Mouse (Mus musculus) liver, postnatal 0 days (tissue): ENCODE results near the gene Slc10a1. TPM values are rescaled to one million over a fixed set of nuclear protein-coding genes. Genes with fewer than 3 reads are reported as not detected.
"Not testable (repeated sequence)": the region's sequence is repeated elsewhere in the genome, so short reads cannot be mapped to it uniquely, and the experiment has no call there.

Experiments used
- ATAC-seq: fragments of 200-750 bp; cut with Nextera tagmentation; 2 replicates; pipeline ENCODE4 v1.8.0; 2017; ENCODE audit warnings: mild to moderate bottlenecking, moderate library complexity
- DNase-seq: peaks from one replicate; pipeline ENCODE4 v3.0.0-alpha.2; 2016
- H3K27ac ChIP-seq: fragments of 300-500 bp; sonication (generic); 2 replicates; pipeline ENCODE4 v1.5.1; 2014; ENCODE audit warnings: antibody characterized with exemption, moderate library complexity, mild to moderate bottlenecking, low read depth
- H3K27me3 ChIP-seq: fragments of 300-500 bp; sonication (generic); 2 replicates; pipeline ENCODE4 v1.6.1; 2014; ENCODE audit warnings: low read length, control low read depth, mixed read lengths; ENCODE audit not compliant: insufficient read depth
- H3K36me3 ChIP-seq: fragments of 300-500 bp; sonication (generic); replicated peaks from 2 replicates; pipeline ENCODE4 v1.6.1; 2014; ENCODE audit warnings: mild to moderate bottlenecking, control low read depth, low read length, moderate library complexity, mixed read lengths; ENCODE audit not compliant: insufficient read depth
- H3K4me1 ChIP-seq: fragments of 300-500 bp; sonication (generic); 2 replicates; pipeline ENCODE4 v1.6.1; 2014; ENCODE audit warnings: antibody characterized with exemption, mild to moderate bottlenecking, control low read depth; ENCODE audit not compliant: insufficient read depth
- H3K4me2 ChIP-seq: fragments of 300-500 bp; sonication (generic); 2 replicates; pipeline ENCODE4 v1.6.1; 2014; ENCODE audit warnings: low read depth, mild to moderate bottlenecking, low read length, moderate library complexity, mixed read lengths
- H3K4me3 ChIP-seq: fragments of 300-500 bp; sonication (generic); 2 replicates; pipeline ENCODE4 v1.5.1; 2014; ENCODE audit warnings: low read depth, low read length
- H3K9ac ChIP-seq: fragments of 300-500 bp; sonication (generic); replicated peaks from 2 replicates; pipeline ENCODE4 v1.6.1; 2014; ENCODE audit warnings: mild to moderate bottlenecking, moderate library complexity
- H3K9me3 ChIP-seq: fragments of 300-500 bp; sonication (generic); 2 replicates; pipeline ENCODE4 v1.6.1; 2016; ENCODE audit warnings: mild to moderate bottlenecking, control low read depth, low read length, mixed read lengths
- CTCF ChIP-seq: sonication (generic); IDR thresholded peaks from 2 replicates; pipeline ENCODE4 v1.5.1; 2016; ENCODE audit warnings: antibody characterized with exemption, low read depth
- EP300 ChIP-seq: IDR thresholded peaks from 2 replicates; pipeline ENCODE4 v1.6.1; 2016; ENCODE audit warnings: antibody characterized with exemption, low read depth, mild to moderate bottlenecking
- WGBS: fragments of 180-500 bp; shearing (Covaris S2); extraction: QIAGEN DNeasy Blood & Tissue Kit; methylation state at CpG from one replicate; pipeline ENCODE4 v1.1.7; 2014; ENCODE audit not compliant: insufficient replicate concordance; 5-methylcytosine and 5-hydroxymethylcytosine counted together
- polyA plus RNA-seq: library from polyadenylated mRNA; unstranded; fragments of >200 nt; fragmentation: Nextera tagmentation; extraction: Ambion mirVana; gene quantifications from 2 replicates; pipeline ENCODE4 v1.2.1, GENCODE M21; 2015

Slc10a1 gene
- polyA plus RNA-seq, 1 experiment from 2014 or later = 502 TPM

- Histone ChIP-seq H3K4me2 (peak overlapping the region; percentile 80), H3K27ac (peak overlapping the region; percentile 99), H3K4me3 (peak overlapping the region; percentile 96), H3K4me1 (peaks cover 24% of the 10 kb centered on the region), H3K36me3 (peaks cover 37% of the 10 kb centered on the region), H3K27me3 (no peaks in the 10 kb centered on the region), H3K9me3 (no peaks in the 10 kb centered on the region), H3K9ac (peak overlapping the region; percentile 100)
- WGBS = under 1% methylated on average over 40 of the region's 47 CpGs
- peak; percentile 91 for ATAC-seq
- TF ChIP-seq EP300 (no peak), CTCF (no peak)
- peak; percentile 98 for DNase-seq
Measured at GRCm38 (mm10) chr12:80945996-80946355, 22.5 kb downstream of the Slc10a1 start.

- Histone ChIP-seq H3K4me1 (peaks cover 27% of the 10 kb centered on the region), H3K27ac (peak within 1 kb of the TSS; percentile 99), H3K36me3 (peaks cover 31% of the 10 kb centered on the region), H3K9ac (peak within 1 kb of the TSS; percentile 100), H3K9me3 (no peaks in the 10 kb centered on the region), H3K4me2 (peak within 1 kb of the TSS; percentile 80), H3K4me3 (peak within 1 kb of the TSS; percentile 96), H3K27me3 (no peaks in the 10 kb centered on the region)
- ATAC-seq (peak; percentile 77), DNase-seq (peak; percentile 99)
- TF ChIP-seq EP300 = peak; percentile 69; the same call in 1 of the 2 replicates
- peak; percentile 58 for TF ChIP-seq CTCF
- under 1% methylated on average over 45 of the region's 57 CpGs for WGBS
Measured at GRCm38 (mm10) chr12:80945334-80945995, 23.0 kb downstream of the Slc10a1 start, which contains the start of gene Srsf5. TSS of gene Srsf5 (plus strand) at chr12:80945504.

GRCm38 (mm10) chr12:80944963-80945333 lies 23.6 kb downstream of the Slc10a1 start:
- H3K9me3 ChIP-seq, DNase-seq, H3K27me3 ChIP-seq: not testable (repeated sequence)
- Histone ChIP-seq H3K9ac (peak overlapping the region; percentile 100), H3K4me2 (peak overlapping the region; percentile 63), H3K27ac (peak overlapping the region; percentile 99), H3K4me3 (peak overlapping the region; percentile 96), H3K36me3 (peaks cover 30% of the 10 kb centered on the region), H3K4me1 (peaks cover 27% of the 10 kb centered on the region)
- under 1% methylated on average over 9 of the region's 9 CpGs for WGBS
- ATAC-seq = peak; percentile 18; the same call in 1 of the 2 replicates

- peak overlapping the region; percentile 99 for H3K27ac ChIP-seq
- TF ChIP-seq CTCF (no peak), EP300 (peak; percentile 49; the same call in 1 of the 2 replicates)
- peaks cover 26% of the 10 kb centered on the region for H3K36me3 ChIP-seq
- ATAC-seq (no peak), DNase-seq (no peak)
- peaks cover 31% of the 10 kb centered on the region for H3K4me1 ChIP-seq
- no peaks in the 10 kb centered on the region for H3K27me3 ChIP-seq
- H3K4me2 ChIP-seq = peak overlapping the region; percentile 63; the same call in 1 of the 2 replicates
- WGBS = 62% methylated on average over 4 of the region's 4 CpGs
- no peak overlapping the region; the same call in 1 of the 2 replicates for H3K4me3 ChIP-seq
- H3K9ac ChIP-seq = peak overlapping the region; percentile 100; the same call in 1 of the 2 replicates
- no peaks in the 10 kb centered on the region for H3K9me3 ChIP-seq
Measured at GRCm38 (mm10) chr12:80944204-80944603, 24.3 kb downstream of the Slc10a1 start.

- H3K9ac ChIP-seq = 0 out of 2 replicates have a peak overlapping the region, but pooled peaks have one; percentile 12
- H3K4me3 ChIP-seq = no peak overlapping the region
- H3K27ac ChIP-seq = peak overlapping the region; percentile 99
- H3K4me1 ChIP-seq = peaks cover 39% of the 10 kb centered on the region
- no peaks in the 10 kb centered on the region for H3K27me3 ChIP-seq
- H3K36me3 ChIP-seq = peaks cover 19% of the 10 kb centered on the region
- TF ChIP-seq EP300 (peak; percentile 92), CTCF (no peak)
- H3K9me3 ChIP-seq = no peaks in the 10 kb centered on the region
- WGBS = 57% methylated on average over 3 of the region's 3 CpGs
- ATAC-seq = peak; percentile 24
- DNase-seq = no peak
- peak overlapping the region; percentile 63; the same call in 1 of the 2 replicates for H3K4me2 ChIP-seq
Measured at GRCm38 (mm10) chr12:80943395-80943794, 25.1 kb downstream of the Slc10a1 start.

GRCm38 (mm10) chr12:80941886-80942285 lies 26.6 kb downstream of the Slc10a1 start:
- H3K36me3 ChIP-seq = peaks cover 6% of the 10 kb centered on the region
- no peak overlapping the region for H3K27ac ChIP-seq
- no peak for ATAC-seq
- WGBS = 93% methylated on average over 3 of the region's 3 CpGs
- DNase-seq = no peak
- no peak overlapping the region for H3K4me3 ChIP-seq
- H3K9ac ChIP-seq = no peak overlapping the region
- H3K27me3 ChIP-seq = no peaks in the 10 kb centered on the region
- H3K9me3 ChIP-seq = no peaks in the 10 kb centered on the region
- peaks cover 45% of the 10 kb centered on the region for H3K4me1 ChIP-seq
- TF ChIP-seq EP300 = no peak
- no peak for TF ChIP-seq CTCF
- H3K4me2 ChIP-seq = no peak overlapping the region
